Mouse (Mus musculus): ENCODE measurements around the gene Gm37419.

GRCm38 (mm10) chr16:23980201-23980870 is 7.9 kb upstream of the Gm37419 start:
- TF ChIP-seq CTCF (IDR thresholded peaks at IDR 0.05; ENCODE audit: low read depth) (no peak), EP300 (IDR thresholded peaks at IDR 0.05; ENCODE audit: low read depth) (no peak)

Measured in liver, embryonic 14.5 days (tissue).